In genomic region chr10:24873624-24874023, GRCm38 (mm10) we compare ENCODE assay signal across 15 mouse cellular contexts. TPM values are rescaled to one million over a fixed set of nuclear protein-coding genes. Genes with fewer than 3 reads are reported as not detected.
DNase-seq lines count a peak whose midpoint lies in the region; ATAC-seq and TF ChIP-seq lines count a peak whose summit lies in the region.
"Had no signal": no experiment of that assay in that cellular context is flagged by ENCODE, and none has a peak within 500 bp of the region (broad histone marks: within the 10 kb centered on the region; RNA-seq: fewer than 3 reads in every experiment).

No protein-coding gene starts in this region.

- H3K4me2 ChIP-seq in hindbrain, postnatal 0 days (ENCODE audit: low read depth, low read length) = no peak overlapping the region
- no peak overlapping the region for H3K4me2 ChIP-seq in hindbrain, embryonic 13.5 days
- H3K4me2 ChIP-seq in stomach, postnatal 0 days (replicated peaks; ENCODE audit: low read depth) = no peak overlapping the region
- no peak overlapping the region for H3K4me2 ChIP-seq in hindbrain, embryonic 16.5 days (ENCODE audit: low read length)
- H3K4me2 ChIP-seq: hindbrain, embryonic 12.5 days had no signal

- DNase-seq in hindbrain, postnatal 0 days (ENCODE audit: low spot score) = peak; percentile 14
- DNase-seq in right cerebral cortex, postnatal 4 days = peak; percentile 16
- DNase-seq in right cerebral cortex, postnatal 36 days (ENCODE audit: low spot score in 2 of 2) = no peak
- peak; percentile 61 for DNase-seq in R1 (ENCODE audit: low read depth, low spot score)
- DNase-seq in stomach, postnatal 0 days (ENCODE audit: low spot score) = no peak
- DNase-seq: left cerebral cortex, postnatal 4 days had no signal

- no peak overlapping the region for H3K9ac ChIP-seq in hindbrain, postnatal 0 days (replicated peaks; ENCODE audit: low read length)
- no peak overlapping the region for H3K9ac ChIP-seq in hindbrain, embryonic 13.5 days
- no peak overlapping the region for H3K9ac ChIP-seq in stomach, postnatal 0 days (ENCODE audit: low read length)
- H3K9ac ChIP-seq in hindbrain, embryonic 16.5 days (ENCODE audit: low read depth, low read length) = no peak overlapping the region
- H3K9ac ChIP-seq: hindbrain, embryonic 12.5 days had no signal

- peaks cover 51% of the 10 kb centered on the region for H3K36me3 ChIP-seq in hindbrain, postnatal 0 days (ENCODE audit: insufficient read depth, low read length)
- H3K36me3 ChIP-seq in hindbrain, embryonic 13.5 days = peaks cover 68% of the 10 kb centered on the region
- peaks cover 17% of the 10 kb centered on the region for H3K36me3 ChIP-seq in stomach, postnatal 0 days (ENCODE audit: control insufficient read depth, insufficient read depth, low read length)
- peaks cover 26% of the 10 kb centered on the region for H3K36me3 ChIP-seq in hindbrain, embryonic 16.5 days (ENCODE audit: control insufficient read depth, insufficient read depth, low read length)

- H3K27ac ChIP-seq in hindbrain, postnatal 0 days = no peak overlapping the region
- H3K27ac ChIP-seq in hindbrain, embryonic 13.5 days = no peak overlapping the region
- no peak overlapping the region for H3K27ac ChIP-seq in stomach, postnatal 0 days (replicated peaks)
- no peak overlapping the region for H3K27ac ChIP-seq in hindbrain, embryonic 16.5 days (ENCODE audit: low read depth, low read length)
- H3K27ac ChIP-seq: embryonic facial prominence, embryonic 10.5 days; hindbrain, embryonic 12.5 days; macrophage had no signal

- no peak overlapping the region for H3K4me3 ChIP-seq in hindbrain, postnatal 0 days (ENCODE audit: low read length)
- no peak overlapping the region for H3K4me3 ChIP-seq in hindbrain, embryonic 13.5 days
- H3K4me3 ChIP-seq in stomach, postnatal 0 days (ENCODE audit: low read depth, low read length) = no peak overlapping the region
- H3K4me3 ChIP-seq in hindbrain, embryonic 16.5 days (ENCODE audit: low read length) = no peak overlapping the region
- H3K4me3 ChIP-seq: embryonic facial prominence, embryonic 10.5 days; hindbrain, embryonic 12.5 days; myocyte had no signal

- WGBS in hindbrain, postnatal 0 days = 77% methylated on average over 4 of the region's 4 CpGs
- WGBS in hindbrain, embryonic 13.5 days = 84% methylated on average over 4 of the region's 4 CpGs
- WGBS in stomach, postnatal 0 days = 74% methylated on average over 4 of the region's 4 CpGs
- WGBS in hindbrain, embryonic 16.5 days = 77% methylated on average over 4 of the region's 4 CpGs

- no peaks in the 10 kb centered on the region for H3K4me1 ChIP-seq in hindbrain, postnatal 0 days (ENCODE audit: insufficient read depth, low read length)
- peaks cover 3% of the 10 kb centered on the region; the same call in 1 of the 2 replicates for H3K4me1 ChIP-seq in hindbrain, embryonic 13.5 days (replicated peaks)
- no peaks in the 10 kb centered on the region for H3K4me1 ChIP-seq in stomach, postnatal 0 days (replicated peaks; ENCODE audit: control insufficient read depth, insufficient read depth)
- peaks cover 2% of the 10 kb centered on the region for H3K4me1 ChIP-seq in hindbrain, embryonic 16.5 days (ENCODE audit: control insufficient read depth, insufficient read depth, low read depth, low read length)
- H3K4me1 ChIP-seq: embryonic facial prominence, embryonic 10.5 days; hindbrain, embryonic 12.5 days had no signal

- peak; percentile 55 for TF ChIP-seq CTCF in hindbrain, postnatal 0 days (IDR thresholded peaks at IDR 0.05; ENCODE audit: low read depth)
- TF ChIP-seq CTCF in stomach, postnatal 0 days (IDR thresholded peaks at IDR 0.05; ENCODE audit: low read depth) = peak; percentile 53

- ATAC-seq in hindbrain, postnatal 0 days = no peak
- no peak for ATAC-seq in hindbrain, embryonic 13.5 days (ENCODE audit: low FRiP score)
- no peak for ATAC-seq in stomach, postnatal 0 days (ENCODE audit: low FRiP score, low TSS enrichment)
- no peak for ATAC-seq in megakaryocyte, adult 5-6 weeks (ENCODE audit: poor library complexity, severe bottlenecking)
- ATAC-seq in hindbrain, embryonic 16.5 days = no peak
- ATAC-seq: forebrain, embryonic 16.5 days had no signal

- no peaks in the 10 kb centered on the region for H3K9me3 ChIP-seq in hindbrain, postnatal 0 days (ENCODE audit: low read length)
- H3K9me3 ChIP-seq in hindbrain, embryonic 13.5 days = no peaks in the 10 kb centered on the region
- H3K9me3 ChIP-seq in stomach, postnatal 0 days (ENCODE audit: control insufficient read depth, low read length) = no peaks in the 10 kb centered on the region
- no peaks in the 10 kb centered on the region for H3K9me3 ChIP-seq in hindbrain, embryonic 16.5 days (ENCODE audit: control insufficient read depth, low read length)
- H3K9me3 ChIP-seq: embryonic facial prominence, embryonic 10.5 days; hindbrain, embryonic 12.5 days had no signal

- H3K27me3 ChIP-seq in hindbrain, postnatal 0 days (ENCODE audit: insufficient read depth, low read length) = no peaks in the 10 kb centered on the region
- H3K27me3 ChIP-seq in hindbrain, embryonic 13.5 days = no peaks in the 10 kb centered on the region
- no peaks in the 10 kb centered on the region for H3K27me3 ChIP-seq in stomach, postnatal 0 days (ENCODE audit: control insufficient read depth, insufficient read depth, low read length)
- no peaks in the 10 kb centered on the region for H3K27me3 ChIP-seq in hindbrain, embryonic 16.5 days (replicated peaks; ENCODE audit: control insufficient read depth, insufficient read depth, low read length)
- H3K27me3 ChIP-seq: hindbrain, embryonic 12.5 days had no signal

- no peak for TF ChIP-seq EP300 in stomach, postnatal 0 days (optimal IDR thresholded peaks at IDR 0.05)

RNA-seq across cellular contexts. Expression of gene Med23, which starts 3.8 kb away (rescaled TPM):
- 41.5 and 58.2 TPM in 2 replicates for total RNA-seq in hindbrain, postnatal 0 days (2014; rRNA removed)
- polyA plus RNA-seq in hindbrain, postnatal 0 days (2015; fragmentation: Nextera tagmentation; extraction: Ambion mirVana) = 15.2 and 17.1 TPM in 2 replicates
- polyA plus RNA-seq in hindbrain, embryonic 13.5 days (2015; fragmentation: Nextera tagmentation; extraction: Ambion mirVana) = 28.1 and 28.5 TPM in 2 replicates
- polyA plus RNA-seq in stomach, postnatal 0 days (2015; fragmentation: Nextera tagmentation; extraction: Ambion mirVana) = 5.8 and 5.9 TPM in 2 replicates
- 11.6 and 12.1 TPM in 2 replicates for total RNA-seq in megakaryocyte, adult 5-6 weeks (2015)
- 24.2 and 24.8 TPM in 2 replicates for total RNA-seq in megakaryocyte, adult 5-6 weeks (2017)
- 20.5 and 23.8 TPM in 2 replicates for polyA plus RNA-seq in hindbrain, embryonic 16.5 days (2015; fragmentation: Nextera tagmentation; extraction: Ambion mirVana)

RNA-seq across cellular contexts. Expression of gene Enpp3, which starts 31.0 kb away (rescaled TPM):
- total RNA-seq in hindbrain, postnatal 0 days (2014; rRNA removed) = 0.68 and 4.0 TPM in 2 replicates
- polyA plus RNA-seq in hindbrain, postnatal 0 days (2015; fragmentation: Nextera tagmentation; extraction: Ambion mirVana) = 1.5 and 1.7 TPM in 2 replicates
- polyA plus RNA-seq in hindbrain, embryonic 13.5 days (2015; fragmentation: Nextera tagmentation; extraction: Ambion mirVana) = 4.2 and 4.6 TPM in 2 replicates
- polyA plus RNA-seq in stomach, postnatal 0 days (2015; fragmentation: Nextera tagmentation; extraction: Ambion mirVana) = 3.4 TPM in 2 replicates
- 0.14 TPM in 1 of 2 replicates, not detected in the other for total RNA-seq in megakaryocyte, adult 5-6 weeks (2015)
- 0.20 TPM in 1 of 2 replicates, not detected in the other for total RNA-seq in megakaryocyte, adult 5-6 weeks (2017)
- 3.0 and 3.5 TPM in 2 replicates for polyA plus RNA-seq in hindbrain, embryonic 16.5 days (2015; fragmentation: Nextera tagmentation; extraction: Ambion mirVana)
- polyA plus RNA-seq: macrophage had no signal

RNA-seq across cellular contexts. Expression of gene Arg1, which starts 53.7 kb away (rescaled TPM):
- total RNA-seq in hindbrain, postnatal 0 days (2014; rRNA removed) = 2.9 and 3.0 TPM in 2 replicates
- 3.6 and 3.9 TPM in 2 replicates for polyA plus RNA-seq in hindbrain, postnatal 0 days (2015; fragmentation: Nextera tagmentation; extraction: Ambion mirVana)
- 2.6 and 3.5 TPM in 2 replicates for polyA plus RNA-seq in hindbrain, embryonic 13.5 days (2015; fragmentation: Nextera tagmentation; extraction: Ambion mirVana)
- 93.0 and 138 TPM in 2 replicates for polyA plus RNA-seq in stomach, postnatal 0 days (2015; fragmentation: Nextera tagmentation; extraction: Ambion mirVana)
- 0.09 and 0.39 TPM in 2 replicates for total RNA-seq in megakaryocyte, adult 5-6 weeks (2015)
- 1.1 TPM in 1 of 2 replicates, not detected in the other for total RNA-seq in megakaryocyte, adult 5-6 weeks (2017)
- polyA plus RNA-seq in hindbrain, embryonic 16.5 days (2015; fragmentation: Nextera tagmentation; extraction: Ambion mirVana) = 3.2 and 3.4 TPM in 2 replicates
- total RNA-seq: heart, adult 8-10 months; left cerebral cortex, postnatal 4 days had no signal
- polyA plus RNA-seq: macrophage, myocyte had no signal

Comparison
In these comparisons a context has a peak if more than half of its experiments do, and no peak if none do; other contexts are left out.
1. DNase-seq: peak in hindbrain, postnatal 0 days (single experiment), right cerebral cortex, postnatal 4 days (single experiment) and R1 (single experiment); none in right cerebral cortex, postnatal 36 days (0 of 2) and stomach, postnatal 0 days (single experiment).
2. RNA of gene Arg1, which starts 53.7 kb away (polyA plus RNA-seq): 93.0 to 138 TPM in stomach, postnatal 0 days; 3.6 to 3.9 TPM in hindbrain, postnatal 0 days, 3.2 to 3.4 TPM in hindbrain, embryonic 16.5 days and 2.6 to 3.5 TPM in hindbrain, embryonic 13.5 days; every median in the first group is over 10 times any median in the second.